Mouse (Mus musculus) lung, postnatal 0 days (tissue): Measurements from ENCODE around the gene Slc25a23.

Source experiments
- CTCF ChIP-seq: IDR thresholded peaks from 2 replicates; pipeline ENCODE4 v1.5.1; 2016; ENCODE audit warnings: antibody characterized with exemption, mild to moderate bottlenecking
- EP300 ChIP-seq: IDR thresholded peaks from 2 replicates; pipeline ENCODE4 v1.6.1; 2016; ENCODE audit warnings: antibody characterized with exemption, mild to moderate bottlenecking, control low read depth

GRCm38 (mm10) chr17:57061069-57061468 lies 1.4 kb upstream of the Slc25a23 start:
- no peak for TF ChIP-seq CTCF
- no peak for TF ChIP-seq EP300
